Mouse (Mus musculus) neural tube, postnatal 0 days (tissue): Measurements from ENCODE around the gene Magix. TPM values are rescaled to one million over a fixed set of nuclear protein-coding genes. Genes with fewer than 3 reads are reported as not detected.

ENCODE experiments used
- polyA plus RNA-seq: library from polyadenylated mRNA; unstranded; fragments of >200 nt; fragmentation: Nextera tagmentation; extraction: Ambion mirVana; gene quantifications from 2 replicates; pipeline ENCODE4 v1.2.1, GENCODE M21; 2015

Magix gene
- polyA plus RNA-seq: 0.09 TPM in 1 of 2 replicates, not detected in the other

GRCm38 (mm10) chrX:7680864-7681263 is at the start of gene Magix:
Gene Magix (minus strand): TSS chrX:7681251.

GRCm38 (mm10) chrX:7728215-7728921 is 47.3 kb upstream of the Magix start, which contains the start of gene Praf2:
Gene Praf2 (plus strand): TSS chrX:7728439.

DNA sequence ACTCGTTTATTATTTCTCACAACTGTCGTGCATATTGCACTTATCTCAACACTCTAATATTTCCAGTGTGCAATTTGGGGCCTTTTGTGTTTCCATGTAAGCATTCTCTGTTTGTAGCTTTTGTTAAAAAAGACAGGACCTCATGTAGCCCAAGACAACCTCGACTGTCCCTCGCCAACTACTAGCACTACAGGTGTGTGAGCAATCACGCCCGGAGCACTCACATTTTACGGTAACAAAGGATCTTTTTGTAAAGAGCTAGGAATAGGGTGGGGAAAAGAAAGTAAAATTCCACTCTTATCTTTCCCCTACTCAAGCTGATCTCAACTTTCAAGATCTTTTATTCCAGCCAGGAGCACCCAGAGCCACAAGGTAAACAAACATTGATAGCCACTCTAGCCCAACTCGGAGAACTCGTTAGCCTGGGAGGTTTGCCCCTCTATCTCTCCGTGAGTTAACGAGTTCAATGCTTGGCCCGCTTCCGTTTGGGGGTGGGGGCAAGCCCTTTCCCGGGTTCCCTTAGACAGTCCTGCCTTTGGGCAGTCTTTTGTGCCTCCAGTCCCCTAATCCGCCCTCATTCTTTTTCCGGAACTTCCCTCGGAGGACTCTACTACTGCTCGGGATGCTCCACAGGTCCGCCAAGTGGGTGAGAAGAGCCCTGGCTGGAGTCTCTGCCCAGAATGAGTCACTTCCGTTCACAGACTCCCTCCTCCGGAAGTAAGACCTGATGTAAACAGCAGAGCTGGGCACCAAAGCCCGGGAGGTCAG is 40.6 kb upstream of the Magix start, which contains the start of gene Gm45208:
Gene Gm45208, plus strand, starts transcription at position 732 of the 768 bp plus-strand sequence.

DNA sequence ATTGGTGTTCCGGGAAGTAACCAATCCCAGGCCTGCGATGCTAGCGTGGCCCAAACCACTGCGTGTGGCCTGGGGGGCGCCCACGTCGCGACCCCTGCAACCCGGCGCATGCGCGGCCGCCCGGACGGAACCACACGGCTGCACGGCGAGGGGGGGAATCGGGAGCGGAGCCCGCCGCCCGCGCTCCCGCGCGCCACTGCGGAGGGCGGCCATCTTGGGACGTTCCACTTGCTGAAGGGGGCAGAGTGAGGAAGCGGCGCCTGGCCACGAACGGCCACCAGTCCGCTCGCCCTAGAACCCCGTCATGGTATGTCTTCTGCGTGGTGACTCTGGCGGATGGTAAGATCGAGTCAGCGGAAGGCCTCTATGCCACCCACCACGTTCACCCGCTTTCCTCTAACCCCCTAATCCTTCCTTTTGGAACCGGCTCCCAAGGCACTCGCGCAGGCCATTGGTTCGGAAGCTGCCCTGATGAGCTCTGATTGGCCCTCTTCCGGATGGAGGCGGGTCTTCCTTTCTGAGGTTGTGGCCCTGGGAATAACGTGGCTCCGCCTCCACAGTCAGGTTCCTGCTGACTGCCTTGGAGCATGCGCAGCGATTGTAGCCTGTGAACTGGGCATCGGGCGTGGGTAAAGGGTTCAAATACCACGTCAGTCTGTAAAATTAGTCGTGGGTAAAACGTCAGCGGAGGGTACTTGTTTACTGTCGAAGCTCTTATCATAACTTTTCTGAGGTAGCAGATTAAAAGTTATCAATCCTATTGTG is 33.3 kb upstream of the Magix start, which contains the start of gene Wdr45:
Gene Wdr45, plus strand, starts transcription at position 199 of the 765 bp plus-strand sequence.

GRCm38 (mm10) chrX:7696954-7697381 is 15.9 kb upstream of the Magix start, which contains the start of gene Gpkow:
Gene Gpkow (plus strand): TSS chrX:7697131.

GRCm38 (mm10) chrX:7670921-7671623 is 10.0 kb downstream of the Magix start, which contains the start of gene Plp2:
Gene Plp2 (minus strand): TSS chrX:7671390.

GRCm38 (mm10) chrX:7657221-7657639 is 23.8 kb downstream of the Magix start, which contains the start of gene Prickle3:
Gene Prickle3 (plus strand): TSS chrX:7657260.

DNA sequence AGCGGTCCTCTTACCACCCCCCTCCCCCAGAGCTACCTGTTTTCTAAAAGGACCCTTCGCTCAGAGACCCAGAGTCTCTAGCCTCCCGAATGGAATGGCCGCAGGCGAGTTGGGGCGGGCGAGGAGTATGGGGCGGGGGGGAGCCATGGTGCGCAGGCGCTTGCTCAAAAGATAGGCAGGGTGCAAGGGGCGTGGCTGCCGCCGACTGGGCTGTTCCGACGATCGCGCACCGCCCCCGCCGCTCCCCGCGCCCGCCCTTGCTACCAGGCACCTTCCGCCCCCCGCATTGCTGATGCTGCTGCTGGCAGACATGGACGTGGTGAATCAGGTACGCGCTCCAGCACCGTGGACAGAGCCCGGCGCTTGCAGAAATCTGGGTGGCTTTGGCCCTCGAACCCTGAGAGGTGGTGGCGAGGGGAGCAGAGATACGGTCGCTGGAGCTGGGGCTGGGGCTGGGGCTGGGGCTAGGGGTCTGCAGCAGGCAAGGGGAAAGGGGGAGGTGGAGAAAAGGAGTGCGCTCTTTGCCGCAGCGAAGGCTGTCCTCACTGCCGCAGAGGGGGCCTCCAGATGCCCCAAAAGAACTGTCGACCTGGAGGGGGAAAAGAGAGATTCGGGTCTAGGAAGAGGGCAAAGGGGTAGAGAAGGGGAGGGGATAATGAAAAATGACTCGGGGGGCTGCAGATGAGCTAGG is 42.5 kb downstream of the Magix start, which contains the start of gene Syp:
Gene Syp, plus strand, starts transcription at position 71 of the 691 bp plus-strand sequence.

Other genes with a start within 250 kb of the Magix start
- 0.14 TPM in 1 of 2 replicates, not detected in the other for gene Foxp3, start 107.6 kb downstream of the Magix start, polyA plus RNA-seq
- 9.4 and 10.0 TPM in 2 replicates for gene Ppp1r3f, start 107.0 kb downstream of the Magix start, polyA plus RNA-seq
- 19.7 and 20.6 TPM in 2 replicates for gene Ccdc22, start 75.7 kb downstream of the Magix start, polyA plus RNA-seq
- 0.03 and 0.19 TPM in 2 replicates for gene Cacna1f, start 74.2 kb downstream of the Magix start, polyA plus RNA-seq
- 301 and 346 TPM in 2 replicates for gene Syp, start 42.8 kb downstream of the Magix start, polyA plus RNA-seq
- 1.6 and 1.8 TPM in 2 replicates for gene Prickle3, start 24.0 kb downstream of the Magix start, polyA plus RNA-seq
- 24.1 and 30.5 TPM in 2 replicates for gene Plp2, start 9.9 kb downstream of the Magix start, polyA plus RNA-seq
- gene Gpkow, start 15.9 kb upstream of the Magix start, polyA plus RNA-seq: 36.7 and 37.7 TPM in 2 replicates
- gene Wdr45, start 33.1 kb upstream of the Magix start, polyA plus RNA-seq: 32.1 and 33.5 TPM in 2 replicates
- gene Gm45208, start 41.0 kb upstream of the Magix start, polyA plus RNA-seq: 1.1 TPM in 1 of 2 replicates, not detected in the other
- 127 and 148 TPM in 2 replicates for gene Praf2, start 47.2 kb upstream of the Magix start, polyA plus RNA-seq
- 38.8 and 40.7 TPM in 2 replicates for gene Ccdc120, start 69.7 kb upstream of the Magix start, polyA plus RNA-seq
- gene Tfe3, start 81.3 kb upstream of the Magix start, polyA plus RNA-seq: 21.2 and 23.8 TPM in 2 replicates
- gene Gripap1, start 108.5 kb upstream of the Magix start, polyA plus RNA-seq: 52.2 and 56.6 TPM in 2 replicates
- gene Kcnd1, start 141.0 kb upstream of the Magix start, polyA plus RNA-seq: 7.6 and 8.1 TPM in 2 replicates
- gene Otud5, start 160.1 kb upstream of the Magix start, polyA plus RNA-seq: 34.5 and 38.3 TPM in 2 replicates
- gene Pim2, start 197.0 kb upstream of the Magix start, polyA plus RNA-seq: 27.0 and 30.5 TPM in 2 replicates
- gene Slc35a2, start 202.8 kb upstream of the Magix start, polyA plus RNA-seq: 50.9 and 54.9 TPM in 2 replicates
- 190 and 200 TPM in 2 replicates for gene Pqbp1, start 218.0 kb upstream of the Magix start, polyA plus RNA-seq
- gene Timm17b, start 218.1 kb upstream of the Magix start, polyA plus RNA-seq: 124 and 134 TPM in 2 replicates
- gene Gm10491, start 226.6 kb upstream of the Magix start, polyA plus RNA-seq: not detected in 2 replicates
- not detected in 2 replicates for gene Gm10490, start 228.3 kb upstream of the Magix start, polyA plus RNA-seq
- gene Pcsk1n, start 238.6 kb upstream of the Magix start, polyA plus RNA-seq: 611 and 654 TPM in 2 replicates
- gene Eras, start 247.4 kb upstream of the Magix start, polyA plus RNA-seq: not detected in 2 replicates